Mouse (Mus musculus) thymus, adult 2 months (tissue): ENCODE results near the gene Natd1.

ENCODE experiments used
- CTCF ChIP-seq: fragments of 200-500 bp; IDR thresholded peaks from 2 replicates; pipeline ENCODE4 v1.5.1; 2012; ENCODE audit warnings: mild to moderate bottlenecking, control low read depth, low read length, moderate library complexity, borderline replicate concordance; ENCODE audit not compliant: control insufficient read depth, poor library complexity, insufficient read depth; ENCODE audit errors: extremely low read depth
- POLR2A ChIP-seq: fragments of 200-500 bp; IDR thresholded peaks from 2 replicates; pipeline ENCODE4 v1.6.1; 2012; ENCODE audit warnings: mild to moderate bottlenecking, low read length, control low read depth, moderate library complexity; ENCODE audit not compliant: control insufficient read depth, poor library complexity, insufficient read depth; ENCODE audit errors: extremely low read depth

DNA sequence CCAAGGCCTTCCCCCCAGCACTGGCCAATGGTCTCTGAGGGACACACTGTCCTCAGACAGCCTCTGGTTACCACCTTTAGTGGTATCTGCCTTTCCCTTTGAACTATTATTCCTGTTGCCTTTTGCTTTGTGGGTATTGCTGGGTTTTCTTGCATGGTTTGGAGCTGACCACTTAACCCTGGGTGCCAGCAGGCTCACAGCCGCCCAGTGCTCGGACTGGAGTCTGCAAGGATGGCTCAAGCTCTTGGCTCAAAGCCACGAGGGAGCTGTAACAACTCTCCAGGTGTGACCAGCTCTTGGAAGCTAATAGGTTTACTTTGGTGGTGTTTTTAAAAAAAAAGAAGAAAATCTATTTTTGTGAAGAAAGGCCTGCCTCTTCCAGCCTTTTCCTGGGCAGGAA is 37.8 kb upstream of the Natd1 start:
- no peak for TF ChIP-seq CTCF
- TF ChIP-seq POLR2A: no peak
